Mouse (Mus musculus): ENCODE results near the gene Parg.

DNA sequence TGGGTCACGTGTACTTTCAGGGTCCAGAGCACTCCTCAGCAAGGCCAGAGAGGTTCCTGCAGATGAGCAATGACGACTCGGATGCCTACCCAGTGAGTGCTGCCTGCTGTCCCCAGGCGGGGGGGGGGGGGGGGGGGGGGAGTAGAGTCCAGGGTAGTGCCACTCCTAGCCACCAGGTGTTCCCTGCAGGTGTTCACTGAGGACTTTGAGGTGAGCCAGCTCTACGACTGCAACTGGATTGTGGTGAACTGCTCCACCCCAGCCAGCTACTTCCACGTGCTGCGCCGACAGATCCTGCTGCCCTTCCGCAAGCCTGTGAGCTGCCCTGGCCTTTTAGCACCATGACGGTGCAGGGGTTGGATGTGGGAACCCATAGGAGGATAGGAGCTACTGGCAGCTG is 142.9 kb downstream of the Parg start:
- TF ChIP-seq CTCF (IDR thresholded peaks at IDR 0.05; ENCODE audit: low read depth) (no peak), EP300 (optimal IDR thresholded peaks at IDR 0.05) (no peak)

Measured in stomach, postnatal 0 days (tissue).